Mouse (Mus musculus): ENCODE results near the gene Cpsf3. TPM values are rescaled to one million over a fixed set of nuclear protein-coding genes. Genes with fewer than 3 reads are reported as not detected.

Cpsf3 gene
- total and polyA plus RNA-seq, 2 experiments from 2014 or later, result 26.7 to 51.8 TPM

DNA sequence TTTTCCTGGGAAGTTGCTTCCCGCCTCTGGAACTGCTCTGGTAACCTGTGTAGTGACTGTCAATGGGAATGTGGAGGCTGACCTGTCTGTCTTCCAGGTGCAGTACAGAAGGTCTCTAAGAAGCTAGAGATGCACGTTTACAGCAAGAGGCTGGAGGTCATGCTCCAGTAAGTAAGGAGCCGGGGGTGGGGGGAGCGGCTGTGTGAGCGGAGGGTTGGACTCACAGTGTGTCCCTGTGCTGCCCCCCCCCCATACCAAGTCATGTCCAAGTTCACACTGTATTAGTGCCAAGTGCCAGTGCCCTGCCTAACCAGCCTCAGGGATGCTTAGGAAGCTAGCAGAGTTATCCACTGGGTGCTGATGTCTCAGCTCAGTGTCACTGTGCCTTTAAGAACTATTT is 27.0 kb downstream of the Cpsf3 start:
- H3K9me3 ChIP-seq (replicated peaks; ENCODE audit: control insufficient read depth, low read length), result no peaks in the 10 kb centered on the region
- no peak for ATAC-seq (ENCODE audit: insufficient read depth, low read depth)

DNA sequence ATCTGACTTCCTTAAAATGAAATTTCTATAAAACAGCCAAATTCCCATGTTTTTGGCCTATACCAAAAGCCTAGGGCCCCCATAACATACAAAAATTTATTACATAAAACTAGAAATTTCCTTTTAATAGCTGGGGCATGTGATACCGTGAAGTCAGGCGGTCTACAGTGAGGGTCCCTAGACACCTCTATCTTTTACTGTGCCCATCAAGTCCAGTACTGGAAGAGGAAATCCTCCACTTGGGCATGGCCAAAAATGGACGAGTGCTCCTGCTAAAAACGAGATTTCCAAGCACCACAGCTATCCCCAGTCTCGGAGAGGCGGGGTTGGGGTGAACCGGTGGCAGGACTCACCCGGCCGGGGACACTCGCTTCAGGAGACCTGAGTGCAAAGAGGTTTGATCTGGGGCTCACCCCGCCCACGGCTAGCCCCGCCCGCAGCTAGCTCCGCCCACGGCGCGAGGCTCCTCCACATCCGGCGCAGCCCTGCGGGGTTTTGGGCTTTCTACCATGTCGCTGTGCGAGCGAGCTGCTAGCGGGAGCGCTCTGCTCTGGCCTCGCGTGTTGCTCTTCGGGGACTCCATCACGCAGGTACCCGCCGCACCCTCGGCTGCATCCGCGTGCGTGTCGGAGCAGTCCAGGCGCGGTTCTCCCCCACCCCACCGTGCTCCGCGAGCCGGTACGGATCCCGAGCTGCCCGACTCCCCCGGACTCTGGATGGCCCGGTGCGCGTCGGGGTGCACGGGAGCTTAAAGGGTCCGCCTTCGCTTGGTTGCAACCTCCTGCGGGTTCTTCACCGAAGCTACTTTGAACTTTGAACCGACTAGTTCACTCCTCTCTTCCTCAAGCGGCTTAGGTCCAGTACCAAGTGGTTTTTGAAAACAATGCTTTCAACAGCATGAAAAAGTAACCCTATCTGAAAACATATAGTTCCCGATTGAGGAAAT is 31.0 kb downstream of the Cpsf3 start, which contains the start of gene Iah1:
Gene Iah1, plus strand, starts transcription at position 467 of the 946 bp plus-strand sequence.
- DNase-seq (ENCODE audit: low spot score) (peak; percentile 59), ATAC-seq (ENCODE audit: insufficient read depth, low read depth) (peak; percentile 88)
- peak within 1 kb of the TSS; percentile 65 for H3K4me3 ChIP-seq (ENCODE audit: low read depth, low read length)
- peak within 1 kb of the TSS; percentile 57 for H3K27ac ChIP-seq (ENCODE audit: low read depth)
- TF ChIP-seq CTCF (IDR thresholded peaks at IDR 0.05; ENCODE audit: low read depth) (no peak), EP300 (IDR thresholded peaks at IDR 0.05; ENCODE audit: low read depth) (no peak)
- H3K9me3 ChIP-seq (replicated peaks; ENCODE audit: control insufficient read depth, low read length), result no peaks in the 10 kb centered on the region
- peaks cover 49% of the 10 kb centered on the region for H3K36me3 ChIP-seq (replicated peaks; ENCODE audit: control insufficient read depth, insufficient read depth, low read length)
- H3K9ac ChIP-seq (replicated peaks; ENCODE audit: low read depth, low read length), result peak within 1 kb of the TSS; percentile 42
- peak within 1 kb of the TSS; percentile 67 for H3K4me2 ChIP-seq (ENCODE audit: low read depth, low read length)
- H3K4me1 ChIP-seq (ENCODE audit: control insufficient read depth, insufficient read depth), result peaks cover 5% of the 10 kb centered on the region; the same call in 1 of the 2 replicates
- no peaks in the 10 kb centered on the region for H3K27me3 ChIP-seq (ENCODE audit: control insufficient read depth, insufficient read depth, low read length)
- whole genome bisulfite sequencing, result 2% methylated on average over 58 of the region's 59 CpGs

More for the DNA sequence above, 27.0 kb downstream of the Cpsf3 start:
- no peak overlapping the region for H3K4me3 ChIP-seq (ENCODE audit: low read depth, low read length)
- no peak overlapping the region for H3K27ac ChIP-seq (ENCODE audit: low read depth)
- no peak overlapping the region for H3K4me2 ChIP-seq (ENCODE audit: low read depth, low read length)
- H3K36me3 ChIP-seq (replicated peaks; ENCODE audit: control insufficient read depth, insufficient read depth, low read length), result peaks cover 75% of the 10 kb centered on the region
- no peak for DNase-seq (ENCODE audit: low spot score)
- H3K9ac ChIP-seq (replicated peaks; ENCODE audit: low read depth, low read length), result no peak overlapping the region
- peaks cover 2% of the 10 kb centered on the region; the same call in 1 of the 2 replicates for H3K4me1 ChIP-seq (ENCODE audit: control insufficient read depth, insufficient read depth)
- WGBS, result 88% methylated on average over 5 of the region's 5 CpGs
- H3K27me3 ChIP-seq (ENCODE audit: control insufficient read depth, insufficient read depth, low read length), result no peaks in the 10 kb centered on the region
- TF ChIP-seq EP300 (IDR thresholded peaks at IDR 0.05; ENCODE audit: low read depth) (no peak), CTCF (IDR thresholded peaks at IDR 0.05; ENCODE audit: low read depth) (no peak)

GRCm38 (mm10) chr12:21316869-21317265 is 31.7 kb downstream of the Cpsf3 start:
- Histone ChIP-seq H3K36me3 (replicated peaks; ENCODE audit: control insufficient read depth, insufficient read depth, low read length) (peaks cover 43% of the 10 kb centered on the region), H3K4me1 (ENCODE audit: control insufficient read depth, insufficient read depth) (peaks cover 5% of the 10 kb centered on the region; the same call in 1 of the 2 replicates), H3K9ac (replicated peaks; ENCODE audit: low read depth, low read length) (peak overlapping the region; percentile 42), H3K4me3 (ENCODE audit: low read depth, low read length) (peak overlapping the region; percentile 65), H3K27me3 (ENCODE audit: control insufficient read depth, insufficient read depth, low read length) (no peaks in the 10 kb centered on the region), H3K4me2 (ENCODE audit: low read depth, low read length) (peak overlapping the region; percentile 67), H3K9me3 (replicated peaks; ENCODE audit: control insufficient read depth, low read length) (no peaks in the 10 kb centered on the region), H3K27ac (ENCODE audit: low read depth) (peak overlapping the region; percentile 26; the same call in 1 of the 2 replicates)
- 29% methylated on average over 7 of the region's 7 CpGs for WGBS
- ATAC-seq (ENCODE audit: insufficient read depth, low read depth) (no peak), DNase-seq (ENCODE audit: low spot score) (no peak)
- TF ChIP-seq CTCF (IDR thresholded peaks at IDR 0.05; ENCODE audit: low read depth) (no peak), EP300 (IDR thresholded peaks at IDR 0.05; ENCODE audit: low read depth) (no peak)

GRCm38 (mm10) chr12:21318143-21318895 is 33.1 kb downstream of the Cpsf3 start:
- DNase-seq (ENCODE audit: low spot score), result peak; percentile 45
- ATAC-seq (ENCODE audit: insufficient read depth, low read depth), result no peak
- no peak overlapping the region for H3K9ac ChIP-seq (replicated peaks; ENCODE audit: low read depth, low read length)
- no peaks in the 10 kb centered on the region for H3K9me3 ChIP-seq (replicated peaks; ENCODE audit: control insufficient read depth, low read length)
- no peak for TF ChIP-seq EP300 (IDR thresholded peaks at IDR 0.05; ENCODE audit: low read depth)
- peak; percentile 64 for TF ChIP-seq CTCF (IDR thresholded peaks at IDR 0.05; ENCODE audit: low read depth)
- no peak overlapping the region for H3K27ac ChIP-seq (ENCODE audit: low read depth)
- no peaks in the 10 kb centered on the region for H3K27me3 ChIP-seq (ENCODE audit: control insufficient read depth, insufficient read depth, low read length)
- H3K36me3 ChIP-seq (replicated peaks; ENCODE audit: control insufficient read depth, insufficient read depth, low read length), result peaks cover 43% of the 10 kb centered on the region
- H3K4me1 ChIP-seq (ENCODE audit: control insufficient read depth, insufficient read depth), result peaks cover 5% of the 10 kb centered on the region; the same call in 1 of the 2 replicates
- H3K4me2 ChIP-seq (ENCODE audit: low read depth, low read length), result no peak overlapping the region
- no peak overlapping the region for H3K4me3 ChIP-seq (ENCODE audit: low read depth, low read length)
- 82% methylated on average over 12 of the region's 12 CpGs for WGBS

- Histone ChIP-seq H3K4me1 (ENCODE audit: control insufficient read depth, insufficient read depth) (peaks cover 5% of the 10 kb centered on the region; the same call in 1 of the 2 replicates), H3K36me3 (replicated peaks; ENCODE audit: control insufficient read depth, insufficient read depth, low read length) (peaks cover 45% of the 10 kb centered on the region), H3K4me2 (ENCODE audit: low read depth, low read length) (no peak overlapping the region), H3K4me3 (ENCODE audit: low read depth, low read length) (no peak overlapping the region), H3K27ac (ENCODE audit: low read depth) (no peak overlapping the region), H3K27me3 (ENCODE audit: control insufficient read depth, insufficient read depth, low read length) (no peaks in the 10 kb centered on the region), H3K9ac (replicated peaks; ENCODE audit: low read depth, low read length) (no peak overlapping the region), H3K9me3 (replicated peaks; ENCODE audit: control insufficient read depth, low read length) (no peaks in the 10 kb centered on the region)
- no peak for ATAC-seq (ENCODE audit: insufficient read depth, low read depth)
- no peak for TF ChIP-seq EP300 (IDR thresholded peaks at IDR 0.05; ENCODE audit: low read depth)
- TF ChIP-seq CTCF (IDR thresholded peaks at IDR 0.05; ENCODE audit: low read depth), result no peak
- 71% methylated on average over 4 of the region's 4 CpGs for WGBS
- DNase-seq (ENCODE audit: low spot score), result no peak
Observed at GRCm38 (mm10) chr12:21320317-21320716, 35.1 kb downstream of the Cpsf3 start.
